Mouse (Mus musculus) embryonic facial prominence, embryonic 10.5 days (tissue): ENCODE results near the gene Zfp945. TPM values are rescaled to one million over a fixed set of nuclear protein-coding genes. Genes with fewer than 3 reads are reported as not detected.
"Not testable (repeated sequence)": the region's sequence is repeated elsewhere in the genome, so short reads cannot be mapped to it uniquely, and the experiment has no call there.

Experiments
- DNase-seq: peaks from one replicate; pipeline ENCODE4 v3.0.0-alpha.2; 2017; ENCODE audit warnings: low spot score
- H3K27ac ChIP-seq: fragments of 300-500 bp; sonication (generic); replicated peaks from 2 replicates; pipeline ENCODE4 v1.5.1; 2016; ENCODE audit warnings: mild to moderate bottlenecking
- H3K27me3 ChIP-seq: fragments of 300-500 bp; sonication (generic); replicated peaks from 2 replicates; pipeline ENCODE4 v1.6.1; 2016; ENCODE audit warnings: low read depth, mild to moderate bottlenecking; ENCODE audit not compliant: poor library complexity, severe bottlenecking
- H3K36me3 ChIP-seq: fragments of 300-500 bp; sonication (generic); replicated peaks from 2 replicates; pipeline ENCODE4 v1.6.1; 2016; ENCODE audit warnings: mild to moderate bottlenecking, moderate library complexity
- H3K4me1 ChIP-seq: fragments of 300-500 bp; sonication (generic); 2 replicates; pipeline ENCODE4 v1.6.1; 2016
- H3K4me3 ChIP-seq: fragments of 300-500 bp; sonication (generic); 2 replicates; pipeline ENCODE4 v1.5.1; 2016; ENCODE audit warnings: mild to moderate bottlenecking, moderate library complexity
- H3K9me3 ChIP-seq: fragments of 300-500 bp; sonication (generic); 2 replicates; pipeline ENCODE4 v1.6.1; 2016; ENCODE audit warnings: mild to moderate bottlenecking
- WGBS: fragments of 180-500 bp; shearing (Covaris S2); methylation state at CpG from one replicate; pipeline ENCODE4 v1.1.7; 2016; 5-methylcytosine and 5-hydroxymethylcytosine counted together
- polyA plus RNA-seq: library from polyadenylated mRNA; unstranded; fragments of >200 nt; fragmentation: Nextera tagmentation; extraction: Ambion mirVana; gene quantifications from 2 replicates; pipeline ENCODE4 v1.2.1, GENCODE M21; 2016

The Zfp945 gene
- polyA plus RNA-seq: 15.2 and 18.1 TPM in 2 replicates

DNA sequence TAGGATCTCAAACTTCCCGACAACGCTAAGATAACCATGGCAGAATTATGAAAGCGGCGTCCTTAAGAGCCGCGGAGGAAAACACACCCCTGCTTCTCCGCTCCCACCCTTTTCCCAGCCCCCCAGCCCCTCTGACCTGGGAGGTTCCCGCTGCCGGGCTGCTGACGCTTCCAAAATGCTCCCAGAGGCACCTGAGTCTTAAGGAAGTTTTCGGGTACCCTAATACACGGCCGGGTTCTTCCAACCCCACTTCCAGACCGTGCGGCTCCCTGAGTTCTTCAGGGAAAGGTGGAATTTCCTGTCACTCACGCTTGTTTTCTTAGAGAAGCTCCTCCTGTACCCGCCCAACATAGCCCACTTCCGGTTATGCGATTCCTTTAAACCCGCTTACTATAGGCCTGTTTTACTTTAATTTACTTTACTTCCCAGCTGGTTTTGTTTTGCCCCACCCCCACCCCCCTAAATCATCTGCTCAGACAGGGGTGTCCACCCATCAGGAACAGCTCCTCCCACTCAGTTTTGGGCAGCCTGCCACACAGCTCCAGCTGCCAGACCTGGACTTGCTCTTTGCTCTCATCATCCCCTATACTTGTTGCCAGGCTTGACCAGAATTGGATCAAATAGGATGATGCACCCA lies at the start of gene Zfp945:
Gene Zfp945 (minus strand): TSS at position 290 of the 637 bp plus-strand sequence.
- no peaks in the 10 kb centered on the region for H3K9me3 ChIP-seq
- H3K4me1 ChIP-seq: peaks cover 7% of the 10 kb centered on the region
- DNase-seq: peak; percentile 76
- WGBS: under 1% methylated on average over 20 of the region's 20 CpGs
- peak within 1 kb of the TSS; percentile 79 for H3K4me3 ChIP-seq
- peak within 1 kb of the TSS; percentile 91 for H3K27ac ChIP-seq
- H3K27me3 ChIP-seq: no peaks in the 10 kb centered on the region
- H3K36me3 ChIP-seq: peaks cover 33% of the 10 kb centered on the region

DNA sequence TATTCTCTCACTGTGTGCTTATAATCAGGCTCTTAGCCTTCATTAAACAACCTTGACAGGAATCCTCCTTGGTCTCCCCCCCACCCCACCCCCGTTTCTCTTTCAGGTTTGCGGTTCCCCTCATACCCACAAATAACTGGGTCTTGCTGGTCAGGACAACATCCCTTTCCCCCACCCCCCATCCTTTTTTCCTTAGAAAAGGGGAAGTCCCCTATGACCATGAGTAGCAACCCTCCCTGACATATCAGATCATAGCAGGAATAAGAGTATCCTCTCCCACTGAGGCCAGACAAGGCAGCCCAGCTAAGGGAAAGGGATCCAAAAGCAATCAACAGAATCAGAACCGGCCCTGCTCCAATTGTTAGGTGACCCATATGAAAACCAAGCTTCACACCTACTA lies 21.4 kb upstream of the Zfp945 start:
- no peak overlapping the region for H3K27ac ChIP-seq
- H3K9me3 ChIP-seq: peaks cover 21% of the 10 kb centered on the region
- 88% methylated on average over 3 of the region's 3 CpGs for WGBS
- no peak for DNase-seq
- no peaks in the 10 kb centered on the region for H3K27me3 ChIP-seq
- H3K4me1 ChIP-seq: no peaks in the 10 kb centered on the region
- no peaks in the 10 kb centered on the region for H3K36me3 ChIP-seq
- H3K4me3 ChIP-seq: no peak overlapping the region

GRCm38 (mm10) chr17:22884059-22884698 lies 17.2 kb upstream of the Zfp945 start:
- WGBS: 59% methylated on average over 10 of the region's 10 CpGs
- H3K27me3 ChIP-seq: no peaks in the 10 kb centered on the region
- DNase-seq: no peak
- H3K4me1 ChIP-seq: no peaks in the 10 kb centered on the region
- H3K9me3 ChIP-seq: peaks cover 14% of the 10 kb centered on the region
- H3K4me3 ChIP-seq: no peak overlapping the region
- H3K27ac ChIP-seq: no peak overlapping the region
- no peaks in the 10 kb centered on the region for H3K36me3 ChIP-seq

GRCm38 (mm10) chr17:22877427-22878307 lies 10.7 kb upstream of the Zfp945 start:
- DNase-seq: no peak
- H3K4me1 ChIP-seq: no peaks in the 10 kb centered on the region
- H3K9me3 ChIP-seq: peaks cover 9% of the 10 kb centered on the region
- WGBS: 92% methylated on average over 10 of the region's 11 CpGs
- H3K27ac ChIP-seq: no peak overlapping the region
- no peaks in the 10 kb centered on the region for H3K27me3 ChIP-seq
- H3K4me3 ChIP-seq: no peak overlapping the region
- H3K36me3 ChIP-seq: no peaks in the 10 kb centered on the region

- WGBS: 86% methylated on average over 20 of the region's 20 CpGs
- no peak overlapping the region for H3K27ac ChIP-seq
- H3K36me3 ChIP-seq: no peaks in the 10 kb centered on the region
- peaks cover 9% of the 10 kb centered on the region for H3K9me3 ChIP-seq
- H3K4me1 ChIP-seq: no peaks in the 10 kb centered on the region
- H3K27me3 ChIP-seq: no peaks in the 10 kb centered on the region
- no peak for DNase-seq
- H3K4me3 ChIP-seq: no peak overlapping the region
These were observed 9.4 kb upstream of the Zfp945 start for GRCm38 (mm10) chr17:22876316-22876715.

DNA sequence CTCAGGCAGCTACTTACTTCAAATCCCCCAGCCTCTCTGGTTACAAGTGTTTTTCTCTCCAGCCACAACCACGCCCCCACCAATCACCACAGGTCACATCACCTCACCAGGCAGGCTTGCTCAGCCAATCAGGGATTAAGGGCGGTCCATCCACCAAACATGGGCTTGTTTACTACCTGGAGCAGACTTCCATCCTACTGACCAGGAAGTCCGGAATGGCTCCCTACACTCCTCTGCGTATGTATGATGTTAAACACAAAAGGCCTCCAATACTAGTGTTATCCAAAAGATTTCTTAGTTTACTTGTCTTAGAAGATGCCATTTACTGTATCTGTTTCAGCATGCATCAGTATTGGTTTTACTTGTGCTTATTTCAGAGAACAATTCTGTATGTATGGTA lies 8.6 kb upstream of the Zfp945 start:
- H3K27me3 ChIP-seq, H3K4me1 ChIP-seq, DNase-seq, H3K27ac ChIP-seq, H3K9me3 ChIP-seq, H3K36me3 ChIP-seq, H3K4me3 ChIP-seq: not testable (repeated sequence)
- 89% methylated on average over 4 of the region's 4 CpGs for WGBS

DNA sequence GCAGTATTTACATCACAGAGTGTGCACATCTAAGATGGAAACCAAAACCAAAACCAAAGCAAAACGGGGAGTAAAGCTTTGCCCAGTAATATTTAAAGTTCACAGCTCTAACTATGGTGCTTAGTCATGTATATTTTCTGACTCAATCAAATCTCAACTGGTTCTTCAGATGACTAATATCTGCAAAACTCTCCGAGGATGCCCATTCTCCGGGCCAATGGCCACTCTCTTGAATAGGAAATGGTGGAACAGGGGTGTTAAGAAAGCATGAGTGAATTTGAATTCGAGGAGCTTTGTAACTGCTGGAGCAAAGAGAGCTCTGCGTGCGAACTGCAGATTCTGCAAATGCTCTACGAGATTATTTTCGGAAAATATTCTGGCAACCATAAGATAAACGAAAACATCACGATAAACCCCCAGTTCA lies 501 bp downstream of the Zfp945 start:
- no peaks in the 10 kb centered on the region for H3K27me3 ChIP-seq
- H3K4me1 ChIP-seq: peaks cover 7% of the 10 kb centered on the region
- no peaks in the 10 kb centered on the region for H3K9me3 ChIP-seq
- H3K36me3 ChIP-seq: peaks cover 38% of the 10 kb centered on the region
- peak overlapping the region; percentile 91 for H3K27ac ChIP-seq
- H3K4me3 ChIP-seq: peak overlapping the region; percentile 79
- DNase-seq: no peak
- WGBS: 5% methylated on average over 10 of the region's 10 CpGs

- 82% methylated on average over 4 of the region's 4 CpGs for WGBS
- H3K27ac ChIP-seq: no peak overlapping the region
- no peak for DNase-seq
- 0 out of 2 replicates have a peak, but pooled peaks cover 1% of the 10 kb centered on the region for H3K9me3 ChIP-seq
- no peaks in the 10 kb centered on the region for H3K27me3 ChIP-seq
- no peak overlapping the region for H3K4me3 ChIP-seq
- H3K36me3 ChIP-seq: no peaks in the 10 kb centered on the region
- H3K4me1 ChIP-seq: peaks cover 8% of the 10 kb centered on the region; the same call in 1 of the 2 replicates
These were observed 45.8 kb downstream of the Zfp945 start for GRCm38 (mm10) chr17:22821166-22821565.

DNA sequence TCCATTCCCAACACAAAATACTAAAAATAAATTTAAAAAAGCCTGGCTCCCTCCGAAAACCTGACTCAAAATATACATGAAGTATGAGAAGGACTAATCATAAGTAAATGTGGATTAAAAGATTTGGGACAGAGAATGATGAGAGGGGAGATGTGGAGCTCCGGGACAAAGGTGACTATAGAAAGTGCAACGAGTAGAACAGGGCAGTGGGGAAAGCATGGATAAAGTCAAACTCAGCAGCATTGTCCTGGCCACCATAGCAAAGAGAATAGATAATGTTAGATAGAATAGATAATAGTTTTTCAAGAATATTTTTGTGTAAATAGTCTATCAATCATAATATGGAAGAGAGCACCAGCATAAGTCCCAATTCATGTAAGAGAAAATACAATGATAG lies 48.7 kb downstream of the Zfp945 start:
- H3K27me3 ChIP-seq: no peaks in the 10 kb centered on the region
- peak overlapping the region; percentile 90; the same call in 1 of the 2 replicates for H3K27ac ChIP-seq
- DNase-seq: no peak
- peaks cover 8% of the 10 kb centered on the region; the same call in 1 of the 2 replicates for H3K4me1 ChIP-seq
- H3K36me3 ChIP-seq: peaks cover 17% of the 10 kb centered on the region
- peak overlapping the region; percentile 71 for H3K4me3 ChIP-seq
- no peaks in the 10 kb centered on the region for H3K9me3 ChIP-seq
- WGBS: 86% methylated on average over 3 of the region's 3 CpGs

- DNase-seq: peak; percentile 83
- Histone ChIP-seq H3K36me3 (peaks cover 17% of the 10 kb centered on the region), H3K27ac (peak overlapping the region; percentile 90), H3K4me1 (peaks cover 8% of the 10 kb centered on the region; the same call in 1 of the 2 replicates), H3K27me3 (no peaks in the 10 kb centered on the region), H3K9me3 (no peaks in the 10 kb centered on the region), H3K4me3 (peak overlapping the region; percentile 71)
- 1% methylated on average over 28 of the region's 28 CpGs for WGBS
These were observed 49.3 kb downstream of the Zfp945 start for GRCm38 (mm10) chr17:22817471-22818198.

GRCm38 (mm10) chr17:22799707-22800106 lies 67.2 kb downstream of the Zfp945 start:
- peaks cover 2% of the 10 kb centered on the region; the same call in 1 of the 2 replicates for H3K36me3 ChIP-seq
- no peak overlapping the region for H3K4me3 ChIP-seq
- no peaks in the 10 kb centered on the region for H3K27me3 ChIP-seq
- H3K9me3 ChIP-seq: peaks cover 25% of the 10 kb centered on the region; the same call in 1 of the 2 replicates
- WGBS: 71% methylated on average over 2 of the region's 2 CpGs
- DNase-seq: no peak
- H3K27ac ChIP-seq: no peak overlapping the region
- H3K4me1 ChIP-seq: no peaks in the 10 kb centered on the region
